Mouse (Mus musculus) forebrain, postnatal 0 days (tissue): ENCODE measurements around the gene Ky. TPM values are rescaled to one million over a fixed set of nuclear protein-coding genes. Genes with fewer than 3 reads are reported as not detected.

Experiments
- ATAC-seq: fragments of 200-750 bp; cut with Nextera tagmentation; 2 replicates; pipeline ENCODE4 v1.8.0; 2017; ENCODE audit warnings: mild to moderate bottlenecking, moderate library complexity
- DNase-seq: peaks from one replicate; pipeline ENCODE4 v3.0.0-alpha.2; 2015
- H3K27ac ChIP-seq: fragments of 300-500 bp; sonication (generic); 2 replicates; pipeline ENCODE4 v1.5.1; 2014; ENCODE audit warnings: low read depth, mild to moderate bottlenecking, antibody characterized with exemption, low read length, moderate library complexity, mixed read lengths
- H3K27me3 ChIP-seq: fragments of 300-500 bp; sonication (generic); 2 replicates; pipeline ENCODE4 v1.6.1; 2014; ENCODE audit warnings: mild to moderate bottlenecking, low read length, mixed read lengths; ENCODE audit not compliant: insufficient read depth
- H3K36me3 ChIP-seq: fragments of 300-500 bp; sonication (generic); 2 replicates; pipeline ENCODE4 v1.6.1; 2014; ENCODE audit warnings: mild to moderate bottlenecking, moderate library complexity; ENCODE audit not compliant: insufficient read depth
- H3K4me1 ChIP-seq: fragments of 300-500 bp; sonication (generic); 2 replicates; pipeline ENCODE4 v1.6.1; 2014; ENCODE audit warnings: antibody characterized with exemption; ENCODE audit not compliant: insufficient read depth
- H3K4me2 ChIP-seq: fragments of 300-500 bp; sonication (generic); 2 replicates; pipeline ENCODE4 v1.6.1; 2014; ENCODE audit warnings: low read depth, mild to moderate bottlenecking, moderate library complexity
- H3K4me3 ChIP-seq: fragments of 300-500 bp; sonication (generic); 2 replicates; pipeline ENCODE4 v1.5.1; 2014; ENCODE audit warnings: low read depth, low read length, mixed read lengths
- H3K9ac ChIP-seq: fragments of 300-500 bp; sonication (generic); 2 replicates; pipeline ENCODE4 v1.6.1; 2014; ENCODE audit warnings: mild to moderate bottlenecking
- H3K9me3 ChIP-seq: fragments of 300-500 bp; sonication (generic); 2 replicates; pipeline ENCODE4 v1.6.1; 2016; ENCODE audit warnings: low read length
- CTCF ChIP-seq: sonication (generic); IDR thresholded peaks from 2 replicates; pipeline ENCODE4 v1.5.1; 2016; ENCODE audit warnings: antibody characterized with exemption, control low read depth, low read depth
- WGBS: fragments of 180-500 bp; shearing (Covaris S2); extraction: QIAGEN DNeasy Blood & Tissue Kit; methylation state at CpG from one replicate; pipeline ENCODE4 v1.1.7; 2014; 5-methylcytosine and 5-hydroxymethylcytosine counted together
- polyA plus RNA-seq: library from polyadenylated mRNA; unstranded; fragments of >200 nt; fragmentation: Nextera tagmentation; extraction: Ambion mirVana; gene quantifications from 2 replicates; pipeline ENCODE4 v1.2.1, GENCODE M21; 2015
- total RNA-seq: library from RNA; depleted of rRNA; stranded (reverse); fragments of >200 nt; gene quantifications from 2 replicates; pipeline ENCODE4 v1.2.3, GENCODE M21; 2014

Ky gene
- total and polyA plus RNA-seq, 2 experiments from 2014 or later, result 0.59 to 2.0 TPM

DNA sequence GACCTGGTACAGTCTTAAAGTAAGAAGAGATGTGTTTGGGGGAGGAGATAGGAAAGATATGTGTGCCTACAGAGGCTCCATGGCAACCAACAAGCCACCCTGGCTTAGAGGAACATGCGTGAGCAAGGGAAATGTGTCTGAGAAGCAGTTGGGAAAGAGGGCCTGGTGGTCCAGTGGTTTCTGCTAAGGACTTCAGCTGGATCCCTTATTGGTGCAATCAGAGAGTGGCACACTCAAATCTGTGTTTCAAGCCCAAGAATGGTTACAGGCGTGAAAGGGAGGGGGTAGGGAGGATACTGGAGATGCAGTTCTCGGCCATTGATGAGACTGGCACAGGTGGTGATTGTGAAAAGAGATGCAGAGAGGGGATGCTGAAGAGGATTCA is 27.1 kb upstream of the Ky start:
- Histone ChIP-seq H3K4me3 (no peak overlapping the region), H3K27ac (no peak overlapping the region), H3K9me3 (no peaks in the 10 kb centered on the region), H3K36me3 (no peaks in the 10 kb centered on the region), H3K27me3 (no peaks in the 10 kb centered on the region), H3K9ac (no peak overlapping the region), H3K4me1 (no peaks in the 10 kb centered on the region), H3K4me2 (no peak overlapping the region)
- DNase-seq, result no peak
- ATAC-seq, result no peak
- TF ChIP-seq CTCF, result no peak
- WGBS, result 88% methylated on average over 3 of the region's 3 CpGs

DNA sequence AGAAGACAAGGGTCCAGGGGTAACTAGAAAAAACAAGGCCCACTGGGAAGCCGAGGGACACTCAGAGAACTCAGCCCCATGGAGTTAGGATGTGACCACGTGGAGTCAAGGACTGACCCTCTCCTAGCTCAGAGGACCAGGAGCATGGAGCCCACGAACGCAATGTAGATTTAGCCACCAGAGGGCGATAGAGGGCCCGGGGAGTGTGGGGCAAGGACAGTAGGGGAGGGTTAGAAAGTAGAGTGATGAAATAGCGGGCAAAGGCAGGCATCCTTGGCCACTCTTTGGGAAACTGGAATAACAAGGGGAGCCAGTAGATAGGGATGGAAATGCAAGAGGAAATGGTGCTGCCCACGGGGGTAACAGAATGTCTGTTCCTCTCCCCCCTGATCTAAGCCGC is 26.5 kb upstream of the Ky start:
- H3K9ac ChIP-seq, result no peak overlapping the region
- H3K36me3 ChIP-seq, result no peaks in the 10 kb centered on the region
- H3K4me1 ChIP-seq, result no peaks in the 10 kb centered on the region
- H3K9me3 ChIP-seq, result no peaks in the 10 kb centered on the region
- TF ChIP-seq CTCF, result peak; percentile 50
- DNase-seq (no peak), ATAC-seq (no peak)
- H3K27ac ChIP-seq, result no peak overlapping the region
- H3K4me2 ChIP-seq, result no peak overlapping the region
- H3K4me3 ChIP-seq, result no peak overlapping the region
- 60% methylated on average over 9 of the region's 9 CpGs for WGBS
- no peaks in the 10 kb centered on the region for H3K27me3 ChIP-seq

DNA sequence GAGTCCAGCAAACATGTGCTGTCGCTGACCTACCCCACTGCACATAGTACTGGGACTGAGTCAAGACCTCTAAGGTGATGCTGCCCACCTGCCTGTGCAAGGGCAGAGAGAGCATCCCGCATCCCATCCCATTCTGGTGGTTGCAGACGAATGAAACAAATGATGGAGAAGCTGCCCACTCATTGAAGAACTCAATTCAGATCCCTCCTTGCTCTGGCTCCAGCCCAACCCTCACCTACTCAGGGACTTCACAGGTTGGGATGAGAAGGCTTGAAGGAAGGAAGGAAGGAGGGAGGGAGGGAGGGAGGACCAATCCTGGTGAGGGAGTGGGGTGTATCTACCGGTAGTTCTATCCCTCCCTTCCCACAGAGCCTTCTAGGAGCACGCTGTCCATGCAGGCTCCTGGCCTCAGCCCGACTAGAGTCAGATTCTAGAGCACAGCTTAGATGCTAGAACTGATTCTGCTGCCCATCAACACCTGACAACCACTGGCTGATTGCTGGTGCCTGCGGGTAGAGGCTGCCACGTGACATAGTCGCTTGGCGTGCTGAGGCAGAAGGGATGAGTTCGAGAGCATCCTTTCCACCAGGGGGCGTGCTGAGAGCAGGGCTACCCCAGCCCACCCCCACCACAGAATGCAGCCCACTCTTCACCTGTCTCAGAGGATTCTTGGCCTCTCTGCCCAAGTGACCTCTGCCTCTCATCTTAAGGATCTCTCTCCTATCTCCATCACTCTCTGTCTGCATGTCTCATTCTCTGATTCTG is 13.3 kb upstream of the Ky start:
- DNase-seq (no peak), ATAC-seq (no peak)
- no peaks in the 10 kb centered on the region for H3K27me3 ChIP-seq
- H3K4me1 ChIP-seq, result no peaks in the 10 kb centered on the region
- WGBS, result 47% methylated on average over 12 of the region's 12 CpGs
- TF ChIP-seq CTCF, result peak; percentile 41; the same call in 1 of the 2 replicates
- no peak overlapping the region for H3K4me3 ChIP-seq
- no peaks in the 10 kb centered on the region for H3K36me3 ChIP-seq
- H3K27ac ChIP-seq, result no peak overlapping the region
- H3K4me2 ChIP-seq, result no peak overlapping the region
- no peak overlapping the region for H3K9ac ChIP-seq
- no peaks in the 10 kb centered on the region for H3K9me3 ChIP-seq

DNA sequence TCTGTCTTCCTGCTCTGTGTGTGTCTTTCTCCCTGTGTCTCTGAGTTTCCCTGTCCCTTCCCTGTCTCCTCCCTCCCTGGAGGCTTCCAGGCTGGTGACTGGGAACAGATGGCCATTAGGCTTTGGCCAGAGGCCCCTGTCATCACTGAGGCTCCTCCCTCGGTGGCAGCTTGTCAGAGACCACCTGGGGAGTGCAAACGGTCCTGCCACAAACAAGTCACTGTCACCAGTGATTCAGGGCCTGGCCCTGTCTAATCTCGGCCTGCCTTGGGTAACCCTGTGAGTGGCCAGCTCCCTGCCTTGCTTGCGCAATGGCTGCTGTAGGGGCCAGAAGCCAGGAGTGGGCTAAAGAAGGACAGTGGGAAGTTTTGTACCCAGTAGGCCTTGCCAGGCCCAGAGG is 12.5 kb upstream of the Ky start:
- DNase-seq (no peak), ATAC-seq (no peak)
- Histone ChIP-seq H3K4me3 (no peak overlapping the region), H3K9ac (no peak overlapping the region), H3K4me1 (no peaks in the 10 kb centered on the region), H3K9me3 (no peaks in the 10 kb centered on the region), H3K27me3 (no peaks in the 10 kb centered on the region), H3K27ac (no peak overlapping the region), H3K36me3 (no peaks in the 10 kb centered on the region), H3K4me2 (no peak overlapping the region)
- WGBS, result 40% methylated on average over 4 of the region's 4 CpGs
- TF ChIP-seq CTCF, result no peak

DNA sequence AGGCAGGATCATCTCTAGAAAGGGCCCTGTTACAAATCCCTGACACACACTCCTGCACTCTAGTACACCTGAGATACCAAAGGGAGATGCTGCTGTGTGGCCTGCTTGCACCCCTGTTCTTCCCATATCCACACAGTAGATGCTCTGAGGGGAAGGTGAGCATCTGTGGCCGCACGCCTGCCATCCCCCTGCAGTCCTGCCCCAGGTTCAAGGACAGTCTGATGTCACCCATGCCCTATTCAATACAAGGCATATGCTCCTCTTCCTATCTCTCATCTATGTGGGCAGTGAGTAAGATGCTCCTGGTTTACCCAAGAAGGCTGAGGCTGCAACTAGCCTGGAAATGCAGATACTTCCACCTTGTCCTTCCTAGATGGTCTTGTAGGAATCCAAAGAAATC is 11.6 kb upstream of the Ky start:
- no peak overlapping the region for H3K27ac ChIP-seq
- no peaks in the 10 kb centered on the region for H3K4me1 ChIP-seq
- H3K9me3 ChIP-seq, result no peaks in the 10 kb centered on the region
- H3K36me3 ChIP-seq, result no peaks in the 10 kb centered on the region
- ATAC-seq (no peak), DNase-seq (no peak)
- WGBS, result 92% methylated on average over 2 of the region's 2 CpGs
- H3K4me3 ChIP-seq, result no peak overlapping the region
- TF ChIP-seq CTCF, result no peak
- no peaks in the 10 kb centered on the region for H3K27me3 ChIP-seq
- no peak overlapping the region for H3K9ac ChIP-seq
- no peak overlapping the region for H3K4me2 ChIP-seq

DNA sequence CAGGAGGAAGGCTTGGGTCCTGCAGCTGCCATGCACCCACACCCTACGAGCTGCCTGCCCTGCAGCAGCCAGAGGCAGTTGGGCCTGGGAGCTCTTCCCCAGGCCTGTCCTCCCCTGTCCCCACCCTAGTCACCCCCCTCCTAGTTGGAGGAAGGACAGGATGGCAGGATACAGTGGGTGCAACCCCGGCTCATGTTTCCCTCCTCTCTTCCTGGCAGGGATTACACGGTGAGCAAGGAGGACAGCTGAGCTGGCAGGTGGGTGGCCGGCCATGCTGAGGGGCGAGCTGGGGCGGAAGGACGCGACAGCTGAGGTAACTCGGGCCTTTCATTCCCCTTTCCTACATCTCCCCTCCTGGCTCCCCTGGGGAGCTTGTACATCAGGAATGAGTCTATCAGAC is 11.1 kb upstream of the Ky start:
- Histone ChIP-seq H3K4me1 (no peaks in the 10 kb centered on the region), H3K4me3 (no peak overlapping the region), H3K9me3 (no peaks in the 10 kb centered on the region), H3K36me3 (no peaks in the 10 kb centered on the region), H3K27ac (no peak overlapping the region), H3K9ac (no peak overlapping the region), H3K4me2 (no peak overlapping the region), H3K27me3 (no peaks in the 10 kb centered on the region)
- ATAC-seq, result no peak
- TF ChIP-seq CTCF, result no peak
- 77% methylated on average over 9 of the region's 9 CpGs for WGBS
- no peak for DNase-seq

DNA sequence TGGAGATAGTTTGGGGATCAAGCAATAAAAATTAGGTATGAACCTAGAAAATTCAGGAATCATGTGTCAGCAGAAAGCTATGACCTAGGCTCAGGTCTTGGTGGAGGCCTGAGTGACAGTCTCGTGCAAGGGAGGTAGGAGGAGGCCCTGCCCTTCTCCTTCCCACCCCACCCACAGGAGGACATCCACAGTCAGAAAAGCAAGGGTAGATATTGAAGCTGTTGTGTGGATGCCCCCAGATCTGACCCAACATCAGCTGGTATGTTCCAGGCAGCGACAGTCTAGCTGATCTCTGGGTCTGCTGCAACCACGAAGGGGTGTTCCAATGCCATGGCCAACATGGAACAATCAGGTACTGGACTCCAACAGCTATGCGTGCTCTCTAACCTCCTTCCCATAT is 10.3 kb upstream of the Ky start:
- Histone ChIP-seq H3K36me3 (no peaks in the 10 kb centered on the region), H3K4me1 (no peaks in the 10 kb centered on the region), H3K9me3 (no peaks in the 10 kb centered on the region), H3K9ac (no peak overlapping the region), H3K27ac (no peak overlapping the region), H3K4me3 (no peak overlapping the region), H3K4me2 (no peak overlapping the region), H3K27me3 (no peaks in the 10 kb centered on the region)
- 93% methylated on average over 4 of the region's 4 CpGs for WGBS
- ATAC-seq (no peak), DNase-seq (no peak)
- no peak for TF ChIP-seq CTCF
